Mouse (Mus musculus): ENCODE measurements at regions not wholly inside any gene's neighbourhood (a gene's known extent, or its start where the extent isn't known, plus 50 kb on each side); places are given as distances from the start of the nearest gene placed in this dataset.

DNA sequence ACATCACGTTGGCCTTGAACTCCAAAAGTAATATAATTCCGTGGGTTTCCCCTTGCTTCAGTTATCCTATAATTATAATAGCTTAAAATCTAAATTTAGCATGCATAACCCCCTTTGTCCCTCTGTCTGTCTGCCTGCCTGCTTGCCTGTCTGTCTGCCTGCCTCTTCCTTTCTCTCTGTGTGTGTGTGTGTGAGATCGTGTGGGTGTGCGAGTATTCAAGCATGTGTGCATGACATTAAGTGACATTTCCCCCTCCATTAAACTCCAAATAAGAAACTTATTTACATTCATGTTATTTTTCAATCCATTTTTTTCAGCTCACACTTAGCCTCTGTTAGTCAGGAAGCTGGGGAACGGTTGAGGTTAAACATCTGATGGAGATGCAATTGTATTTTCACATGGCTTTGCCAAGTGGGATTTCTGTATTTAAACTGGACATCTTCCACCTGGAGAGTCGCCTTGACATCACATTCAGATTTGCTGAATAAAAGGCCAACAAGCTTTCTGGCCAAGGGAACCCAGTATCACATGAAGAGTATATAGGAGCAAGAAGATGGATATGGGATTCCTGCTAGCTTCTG is 130.8 kb upstream of the Map3k1 start:
- ATAC-seq (ENCODE audit: low TSS enrichment): no peak

DNA sequence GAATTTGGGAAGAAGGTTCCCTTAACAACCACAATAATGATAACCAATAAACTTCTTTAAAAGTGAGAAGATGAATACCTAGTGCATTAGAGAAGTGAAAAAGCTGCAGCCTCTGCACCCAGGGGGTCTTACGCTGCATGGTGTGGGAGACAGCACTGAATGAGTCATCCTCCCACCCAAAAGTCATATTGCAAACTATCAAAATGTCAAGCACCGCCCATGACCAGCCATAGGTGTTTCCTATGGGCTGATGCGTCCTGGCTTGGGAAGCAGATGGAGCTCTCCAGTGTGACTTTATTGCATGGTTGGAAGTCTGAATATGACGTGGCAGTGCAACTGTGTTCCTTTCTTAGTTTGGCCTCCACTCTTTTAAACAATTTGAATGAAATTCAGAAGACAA is 131.5 kb upstream of the Map3k1 start:
- no peak for ATAC-seq (ENCODE audit: low TSS enrichment)

DNA sequence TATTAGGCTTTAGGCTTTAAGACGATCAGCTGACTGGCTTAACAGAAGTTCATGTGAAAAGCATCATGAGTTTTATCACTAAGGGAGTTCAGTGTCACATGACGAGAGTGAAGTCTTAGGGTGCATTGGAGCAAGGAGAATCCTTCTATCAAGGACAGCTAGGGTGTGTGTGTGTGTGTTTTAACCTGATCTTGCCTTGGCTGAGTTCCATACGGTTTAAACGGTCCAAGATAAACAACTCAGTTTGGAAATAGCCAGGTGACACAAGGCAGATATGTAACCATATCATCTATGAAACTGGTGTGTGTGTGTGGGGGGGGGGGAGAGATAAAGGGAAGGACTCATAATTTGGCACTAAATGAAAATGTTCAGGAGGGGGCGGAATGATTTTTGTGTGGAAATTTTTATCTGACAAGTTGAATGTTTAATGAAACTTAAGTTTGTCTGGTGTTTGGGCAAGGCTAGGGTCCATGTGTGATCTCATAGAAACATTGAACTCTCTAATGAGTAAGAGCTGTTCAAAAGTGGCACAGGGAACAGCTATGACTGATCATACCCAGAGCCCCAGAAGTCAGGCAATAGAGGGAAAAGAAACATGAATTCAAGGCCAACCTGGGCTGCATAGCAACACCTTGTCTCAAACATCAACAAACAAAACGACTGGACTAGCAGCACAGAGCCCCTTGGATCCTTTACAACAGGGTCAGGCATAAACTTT is 132.2 kb upstream of the Map3k1 start:
- ATAC-seq (ENCODE audit: low TSS enrichment): no peak

DNA sequence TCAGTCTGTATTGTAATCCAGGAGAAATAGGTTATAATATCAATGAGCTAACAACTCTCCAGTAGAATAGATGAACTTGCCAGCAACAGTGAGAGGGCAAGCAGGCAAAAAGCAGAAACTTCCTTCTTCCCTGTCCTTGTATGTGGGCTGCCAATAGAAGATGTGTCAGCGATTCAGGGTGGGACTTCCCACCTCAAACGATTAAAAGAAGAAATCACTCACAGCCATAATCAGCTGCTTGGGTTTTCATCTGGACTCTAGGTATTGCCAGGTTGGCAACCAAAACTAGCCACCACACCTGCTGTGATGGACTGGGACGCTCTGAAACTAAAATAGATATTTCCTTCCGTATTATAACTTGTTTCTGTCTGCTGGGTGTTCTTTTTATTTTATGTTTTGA is 133.2 kb upstream of the Map3k1 start:
- no peak for ATAC-seq (ENCODE audit: low TSS enrichment)

DNA sequence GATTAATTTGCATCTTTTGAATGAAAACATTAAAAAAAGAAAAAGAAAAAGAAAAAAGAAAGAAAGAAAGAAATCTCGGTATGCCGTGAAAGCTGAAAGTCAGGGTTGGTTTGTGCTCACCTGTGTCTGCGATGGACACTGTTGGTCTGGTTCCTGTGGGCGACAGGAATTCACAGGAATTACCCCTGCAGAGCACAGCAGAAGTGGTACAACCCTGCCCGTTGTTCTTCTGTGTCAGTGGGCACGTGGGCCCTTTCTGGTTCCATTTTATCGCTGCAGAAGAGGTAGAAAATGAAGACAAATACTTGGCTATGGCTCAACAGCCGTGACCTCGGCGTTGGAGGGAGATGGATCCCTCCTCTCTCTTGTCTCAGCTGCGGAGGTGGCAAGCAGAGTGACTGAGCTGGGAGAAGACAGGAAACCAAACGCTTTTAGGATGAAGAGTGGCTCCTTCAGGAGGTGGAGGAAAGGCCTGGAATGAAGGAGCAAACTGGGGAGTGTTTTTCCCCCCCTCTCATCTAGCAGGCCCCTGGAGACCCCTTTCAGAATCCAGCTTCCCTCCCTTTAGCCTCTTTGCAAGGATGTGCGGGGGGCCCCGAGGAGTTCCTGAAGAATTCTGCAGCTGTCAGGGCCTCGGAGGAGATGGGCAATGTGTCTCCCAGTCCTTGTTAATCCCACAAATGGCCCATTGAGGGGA is 134.7 kb upstream of the Map3k1 start:
- peak; percentile 50; the same call in 1 of the 2 replicates for ATAC-seq (ENCODE audit: low TSS enrichment)

DNA sequence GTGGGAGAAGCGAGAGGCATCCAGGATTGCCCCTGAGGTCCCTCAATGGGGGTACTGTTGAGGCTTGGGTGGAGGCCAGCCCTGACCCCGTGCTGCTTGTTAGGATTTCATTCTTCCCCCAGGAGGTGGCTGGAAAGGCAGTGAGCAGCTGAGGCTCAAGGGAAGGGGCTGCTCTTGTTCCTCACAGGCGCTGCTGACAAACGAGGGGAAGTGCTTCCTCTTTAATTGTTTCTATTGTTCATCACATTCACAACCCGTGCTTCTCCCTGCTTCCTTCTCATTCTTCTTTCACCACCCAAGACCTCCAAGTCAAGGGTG is 135.3 kb upstream of the Map3k1 start:
- peak; percentile 31; the same call in 1 of the 2 replicates for ATAC-seq (ENCODE audit: low TSS enrichment)

DNA sequence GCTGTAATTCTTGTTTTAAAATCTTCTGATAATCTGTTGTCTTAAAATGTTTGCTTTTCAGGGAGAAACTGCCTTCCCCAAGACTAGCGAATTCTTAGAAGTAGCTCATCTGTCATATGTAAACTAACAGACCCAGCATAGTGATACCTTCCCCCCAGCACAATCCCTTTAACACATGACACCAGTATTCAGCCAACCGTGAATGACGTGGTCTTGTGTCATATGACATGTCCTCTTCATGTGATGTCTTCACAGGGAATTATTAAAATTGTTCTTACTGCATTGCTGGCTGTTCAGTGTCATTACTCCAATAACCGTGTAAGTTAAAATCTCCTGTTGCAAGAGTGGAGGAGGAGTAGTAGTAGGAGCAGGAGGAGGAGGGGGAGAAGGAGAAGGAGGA is 137.5 kb upstream of the Map3k1 start:
- ATAC-seq (ENCODE audit: low TSS enrichment): no peak

DNA sequence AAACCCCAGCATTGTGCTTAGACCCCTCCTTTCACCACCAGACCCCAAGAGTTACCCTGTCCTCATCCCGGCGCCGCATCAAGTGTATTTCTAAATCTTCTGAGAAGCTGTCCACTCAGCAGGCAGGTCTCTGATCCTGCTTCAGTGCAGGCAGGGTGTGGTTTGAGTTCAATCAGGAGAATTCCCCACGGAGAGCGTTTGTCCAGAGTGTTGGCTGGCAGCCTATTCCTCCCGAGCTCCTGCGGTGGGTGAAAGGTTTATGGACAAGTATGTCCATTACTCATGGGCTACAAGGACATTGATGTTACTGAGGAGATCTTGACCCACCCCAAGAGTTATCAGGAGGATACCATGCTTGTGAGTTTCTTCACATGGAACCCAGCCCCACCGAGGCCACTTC is 138.0 kb upstream of the Map3k1 start:
- no peak for ATAC-seq (ENCODE audit: low TSS enrichment)

DNA sequence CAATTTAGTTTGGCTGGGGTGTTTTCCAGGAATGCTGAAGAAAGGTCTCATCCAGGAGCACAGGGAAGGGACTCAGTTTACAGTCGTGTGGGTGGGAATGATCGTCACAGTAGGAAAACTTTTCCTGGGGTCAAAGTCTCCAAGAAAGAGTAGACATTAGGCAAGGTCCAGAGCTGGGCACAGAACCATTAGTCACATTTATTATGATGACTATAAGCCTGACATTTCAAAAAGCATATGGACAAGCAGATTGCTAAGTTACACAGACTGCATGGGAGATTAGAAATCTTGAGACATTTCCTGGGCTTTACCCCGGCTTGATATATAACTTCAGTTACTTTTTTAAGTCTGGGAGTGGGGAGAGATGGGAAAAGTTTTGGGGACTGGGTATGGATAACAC is 139.6 kb upstream of the Map3k1 start:
- no peak for ATAC-seq (ENCODE audit: low TSS enrichment)

DNA sequence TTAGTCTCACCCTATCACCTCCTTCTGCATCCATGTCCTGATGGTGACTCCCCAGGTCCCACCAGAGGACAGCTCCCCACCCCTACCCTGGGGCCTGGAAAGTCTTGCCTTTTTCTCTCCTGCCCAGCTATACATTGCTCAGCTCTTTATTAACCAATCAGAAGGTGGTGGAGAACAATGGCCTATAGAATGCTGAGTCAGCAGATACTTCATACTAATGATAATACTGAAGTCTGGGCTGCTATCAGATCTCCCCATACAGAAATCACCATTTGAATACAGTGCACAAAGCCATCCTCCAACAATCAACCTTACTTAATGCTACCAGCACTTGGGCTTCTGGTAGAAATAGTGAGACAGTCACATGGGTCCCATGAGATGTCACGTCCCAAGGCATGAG is 141.2 kb upstream of the Map3k1 start:
- no peak for ATAC-seq (ENCODE audit: low TSS enrichment)

DNA sequence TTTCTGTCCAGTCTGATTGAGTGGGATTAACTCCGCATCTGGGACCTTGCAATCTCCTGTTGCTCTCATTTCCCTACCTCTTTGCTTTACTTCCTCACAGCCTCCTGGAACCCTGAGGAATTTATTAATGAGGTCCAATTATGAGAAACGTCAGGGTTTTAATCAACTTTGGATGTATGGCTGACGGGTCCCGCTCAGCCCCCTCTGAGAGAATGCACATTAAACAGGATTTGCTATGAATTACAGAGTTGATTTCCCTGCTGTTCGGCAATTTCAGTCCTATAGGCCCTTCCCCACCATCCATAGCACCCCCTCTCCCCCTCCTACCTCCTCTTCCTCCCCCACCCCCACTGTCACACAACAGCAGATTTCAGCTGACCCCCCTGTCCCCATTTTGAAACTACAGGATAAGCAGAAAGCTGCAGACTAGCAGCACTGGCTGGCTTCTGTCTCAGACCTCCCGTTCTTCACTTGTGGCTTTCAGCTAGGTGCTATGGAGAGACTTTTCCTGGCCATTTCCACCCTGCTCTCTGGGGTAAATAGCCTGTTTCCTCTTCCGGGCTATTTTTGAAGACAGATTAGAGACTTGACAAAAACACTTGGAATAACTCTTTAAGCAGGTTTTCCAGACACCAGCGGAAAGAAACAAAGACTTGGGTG is 145.2 kb upstream of the Map3k1 start:
- ATAC-seq (ENCODE audit: low TSS enrichment): no peak

DNA sequence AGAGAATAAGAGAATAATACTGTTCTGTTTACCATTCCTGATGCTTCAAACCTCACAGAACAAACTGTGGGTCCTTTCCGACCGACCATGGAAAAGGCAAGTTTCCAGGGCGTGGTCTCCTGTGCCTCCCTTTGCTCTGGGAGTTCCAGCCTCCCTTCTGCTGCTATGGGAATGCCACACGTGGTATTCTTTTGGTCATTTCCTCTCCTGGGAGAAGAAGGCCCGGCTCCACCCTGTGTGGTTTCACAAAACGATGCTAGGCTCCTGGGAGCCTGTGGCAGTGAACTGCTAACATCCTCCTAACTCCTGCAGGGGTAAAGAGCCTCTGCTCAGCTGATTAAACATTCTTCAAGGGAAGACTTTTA is 145.7 kb upstream of the Map3k1 start:
- ATAC-seq (ENCODE audit: low TSS enrichment): no peak

DNA sequence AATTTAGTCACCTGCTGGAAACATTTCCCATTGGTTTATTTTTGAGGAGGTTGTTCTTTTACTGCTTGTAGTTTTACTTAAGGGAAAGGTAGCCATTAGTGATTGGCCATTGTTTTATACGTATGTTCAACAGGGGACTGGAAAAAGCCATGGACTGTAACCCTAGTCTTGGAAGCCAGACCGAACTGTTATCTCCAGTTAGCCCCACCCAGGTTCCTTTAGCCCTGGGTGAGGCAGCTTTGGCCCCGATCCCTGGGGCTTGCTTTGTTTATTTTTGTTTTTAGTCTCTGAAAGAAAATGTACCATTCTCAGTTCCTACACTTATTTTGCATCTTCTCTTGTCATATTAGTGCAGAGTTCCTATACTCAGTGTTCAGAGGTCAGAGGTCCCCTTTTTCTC is 148.3 kb upstream of the Map3k1 start:
- no peak for ATAC-seq (ENCODE audit: low TSS enrichment)

DNA sequence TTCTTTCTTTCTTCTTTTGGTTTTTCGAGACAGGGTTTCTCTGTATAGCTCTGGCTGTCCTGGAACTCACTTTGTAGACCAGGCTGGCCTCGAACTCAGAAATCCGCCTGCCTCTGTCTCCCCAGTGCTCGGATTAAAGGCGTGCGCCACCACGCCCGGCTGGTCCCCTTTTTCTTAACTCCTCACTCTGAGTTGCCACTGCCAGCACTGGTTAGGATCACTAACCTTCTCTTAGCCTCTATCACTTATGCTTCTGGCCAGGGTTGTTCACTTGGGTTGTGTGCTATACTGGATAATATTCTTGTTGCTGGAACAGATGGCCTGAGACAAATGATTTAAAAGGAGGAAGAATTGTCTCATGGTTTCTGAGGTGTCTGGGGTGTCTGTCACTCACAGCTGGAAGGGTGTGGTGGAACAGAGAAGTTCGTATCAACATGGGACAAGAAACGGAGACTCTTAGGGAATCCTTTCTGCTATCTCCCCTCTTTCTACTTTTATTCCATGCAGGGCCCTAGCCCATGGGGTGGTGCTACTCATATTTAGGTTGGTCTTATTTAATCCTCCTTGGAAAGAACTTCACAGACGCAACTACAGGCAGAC is 149.0 kb upstream of the Map3k1 start:
- no peak for ATAC-seq (ENCODE audit: low TSS enrichment)

DNA sequence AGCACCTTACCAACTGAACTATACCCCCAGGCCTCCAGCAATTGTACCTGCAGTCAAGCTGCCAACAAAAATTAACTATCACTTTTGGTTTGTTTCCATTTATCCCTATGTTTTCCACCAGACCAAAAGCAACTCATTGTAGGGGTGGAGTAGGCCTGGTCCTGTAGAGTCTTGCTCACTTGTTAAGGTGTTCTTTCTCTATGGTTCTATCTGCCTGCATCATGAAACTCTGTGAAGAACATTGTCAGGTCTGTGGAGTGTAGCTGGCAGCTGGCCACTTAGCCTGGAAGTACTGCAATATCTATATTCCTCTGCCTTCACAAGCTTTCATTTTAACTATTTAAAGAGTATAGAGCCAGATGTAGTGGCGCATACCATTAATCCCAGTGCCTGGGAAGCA is 149.6 kb upstream of the Map3k1 start:
- ATAC-seq (ENCODE audit: low TSS enrichment): no peak

DNA sequence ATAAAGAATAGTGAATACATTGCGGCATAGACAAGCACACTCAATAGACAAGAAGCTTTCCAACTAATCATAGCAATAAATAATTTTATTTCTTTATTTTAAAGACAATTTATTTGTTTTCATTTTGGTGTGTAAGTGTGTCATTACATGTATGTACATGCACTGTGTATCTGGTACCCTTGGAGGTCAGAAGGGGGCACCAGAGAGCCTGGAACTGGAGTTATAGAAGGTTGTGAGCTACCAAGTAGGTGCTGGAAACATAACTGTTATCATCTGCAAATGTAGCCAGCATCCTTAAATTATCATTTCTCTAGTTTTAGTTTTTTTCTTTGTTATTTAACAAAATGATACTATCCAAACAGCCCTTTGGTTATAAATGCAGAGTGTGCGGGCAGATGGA is 151.2 kb upstream of the Map3k1 start:
- no peak for ATAC-seq (ENCODE audit: low TSS enrichment)

DNA sequence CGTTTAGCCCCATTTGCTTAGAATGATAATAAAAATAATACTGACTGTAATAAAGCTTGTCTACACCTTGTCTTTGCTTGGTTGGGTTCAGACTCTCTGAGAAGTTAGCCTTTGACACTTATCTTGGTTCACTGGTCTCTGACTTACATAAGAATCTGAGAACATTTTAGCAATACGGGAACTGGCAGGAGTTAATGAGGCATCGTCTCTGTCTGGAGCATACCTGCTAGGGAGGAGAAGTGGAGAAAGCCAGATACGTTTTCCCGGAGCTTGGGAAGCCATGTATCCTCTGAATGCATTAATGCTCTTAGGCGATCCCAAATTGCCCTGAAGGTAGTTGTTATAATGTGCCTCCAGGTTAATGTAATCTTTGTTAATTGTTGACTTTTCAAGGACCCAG is 152.6 kb upstream of the Map3k1 start:
- no peak for ATAC-seq (ENCODE audit: low TSS enrichment)

DNA sequence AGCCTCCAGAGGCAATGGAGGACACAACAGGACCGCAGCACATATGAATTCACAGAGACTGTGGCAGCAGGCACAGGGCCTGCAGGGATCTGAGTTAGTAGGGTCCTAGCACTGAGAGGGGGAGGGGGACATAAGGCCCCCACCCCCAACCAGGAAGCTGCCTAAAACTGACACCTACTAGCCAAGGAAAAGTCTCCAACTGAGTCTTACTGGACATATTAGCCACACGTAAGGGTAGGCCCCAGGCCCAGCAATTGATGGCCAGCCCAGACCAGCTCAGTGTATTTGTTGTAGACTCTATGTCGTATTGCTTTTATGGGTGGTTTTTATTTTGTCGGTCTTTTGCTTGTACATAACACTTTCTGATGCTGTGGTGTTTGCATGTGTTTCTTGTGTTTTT is 153.4 kb upstream of the Map3k1 start:
- no peak for ATAC-seq (ENCODE audit: low TSS enrichment)

DNA sequence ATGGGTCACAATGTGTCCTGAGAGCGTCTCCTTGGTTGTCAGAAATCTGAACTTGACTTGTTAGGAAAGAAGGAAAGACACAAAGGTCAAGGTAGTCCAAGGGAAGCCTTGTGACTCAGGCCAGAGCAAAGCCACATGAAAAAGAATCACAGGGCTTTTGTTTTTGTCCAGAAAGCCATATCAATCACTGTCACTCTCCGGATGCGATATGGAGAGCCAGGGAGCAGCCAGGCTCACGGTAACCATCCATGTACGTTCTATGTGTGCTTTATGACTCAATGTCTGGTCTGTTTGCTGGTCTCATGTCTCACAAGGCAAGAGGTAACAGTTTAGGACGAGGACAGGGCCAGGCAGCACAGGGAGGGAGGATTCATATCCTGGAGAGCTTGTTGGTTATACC is 157.3 kb upstream of the Map3k1 start:
- ATAC-seq (ENCODE audit: low TSS enrichment): no peak

DNA sequence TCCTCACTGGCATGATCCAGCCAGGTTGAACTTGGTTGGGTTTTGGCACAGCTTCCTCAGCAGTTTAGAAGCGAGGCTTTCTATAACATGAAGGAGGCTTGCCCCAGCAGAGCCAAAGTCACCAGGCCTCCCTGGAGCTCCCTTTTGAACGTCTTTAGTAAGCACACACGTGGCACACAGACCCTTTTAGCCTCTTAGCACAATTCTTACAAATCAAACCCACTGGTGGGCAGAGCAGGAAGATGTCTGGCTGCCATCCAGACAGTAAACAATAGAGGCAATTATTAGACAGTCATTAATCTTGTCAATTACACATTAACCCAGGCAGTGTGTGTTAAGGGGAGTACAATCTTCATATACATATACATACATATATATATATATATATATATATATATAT is 157.8 kb upstream of the Map3k1 start:
- no peak for ATAC-seq (ENCODE audit: low TSS enrichment)

DNA sequence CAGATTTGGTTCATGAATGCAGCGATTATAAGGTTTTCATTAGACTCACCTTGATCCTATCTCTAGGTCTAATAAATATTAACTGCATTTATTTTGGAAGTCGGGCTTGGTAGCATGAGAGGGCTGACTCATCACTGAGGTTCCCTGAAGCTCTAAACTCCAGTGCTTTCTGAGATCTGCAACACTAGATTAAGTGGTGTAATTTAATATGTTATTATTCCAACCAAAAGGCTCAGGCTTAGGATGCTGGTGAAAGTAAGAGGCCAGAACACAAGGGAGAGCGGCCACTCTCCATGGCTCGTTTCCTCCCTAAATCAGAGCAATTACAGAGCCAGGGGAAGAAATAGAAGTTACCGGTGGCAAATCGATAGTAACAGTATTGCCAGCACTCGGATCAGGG is 159.4 kb upstream of the Map3k1 start:
- no peak for ATAC-seq (ENCODE audit: low TSS enrichment)

DNA sequence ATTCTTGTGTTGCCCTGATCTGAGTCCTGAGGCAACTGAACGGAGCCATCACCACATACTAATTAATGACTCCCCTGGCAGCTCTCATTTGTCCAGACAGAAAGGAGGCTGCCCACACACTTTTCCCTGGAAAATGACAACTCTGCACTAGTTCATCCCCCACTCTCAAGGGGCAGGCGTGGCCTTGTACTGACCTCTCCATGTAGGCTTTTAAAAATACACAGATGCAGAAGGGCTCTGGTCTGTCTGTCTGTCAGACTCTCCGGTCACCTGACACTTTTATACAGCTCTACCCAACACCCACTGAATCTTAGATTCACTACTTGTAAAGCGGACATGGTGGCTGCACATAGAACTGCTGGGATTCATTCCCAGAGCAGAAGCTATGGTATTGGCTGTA is 165.5 kb upstream of the Map3k1 start:
- no peak for ATAC-seq (ENCODE audit: low TSS enrichment)

DNA sequence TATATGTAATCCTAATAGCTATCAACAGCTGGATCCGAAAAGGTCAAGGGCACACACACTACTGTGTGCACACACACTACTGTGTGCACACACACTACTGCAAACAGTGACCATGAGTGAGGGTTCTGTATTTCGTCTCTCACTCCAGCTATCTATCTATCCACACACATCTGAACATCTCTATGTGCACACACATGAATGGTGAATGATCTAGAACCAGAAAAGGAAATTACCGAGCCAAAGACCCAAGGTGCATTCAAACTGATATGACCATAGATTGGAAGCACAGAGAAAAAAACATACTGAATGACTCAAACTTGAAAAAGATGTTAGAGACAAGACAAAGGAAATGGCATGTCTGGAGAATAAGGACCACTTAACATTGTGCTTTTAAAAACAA is 166.8 kb upstream of the Map3k1 start:
- no peak for ATAC-seq (ENCODE audit: low TSS enrichment)

All from frontal cortex, adult (tissue).